Mouse (Mus musculus): ENCODE data around the gene Lrfn3. TPM values are rescaled to one million over a fixed set of nuclear protein-coding genes. Genes with fewer than 3 reads are reported as not detected.

The Lrfn3 gene
- polyA plus RNA-seq, 1 experiment from 2014 or later = 7.3 TPM

DNA sequence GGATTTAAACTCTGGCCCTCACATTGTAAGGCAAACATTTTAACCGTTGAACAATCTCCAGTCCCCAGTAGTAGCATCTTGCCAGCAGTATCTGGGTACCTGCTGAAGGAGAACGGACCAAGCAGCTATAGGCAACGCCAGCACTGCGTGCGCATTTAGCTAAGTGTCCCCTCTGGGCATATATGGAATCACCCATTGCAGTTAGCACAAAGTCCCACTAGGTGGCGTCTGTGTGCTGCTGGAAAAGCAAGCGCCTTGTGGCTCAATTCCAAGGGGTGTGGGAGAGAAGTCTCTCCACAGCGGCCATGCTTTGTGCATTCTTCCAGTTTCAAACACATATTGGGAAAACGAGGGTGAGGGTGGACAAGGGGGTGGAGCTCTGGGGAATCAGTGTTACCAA lies 26.2 kb downstream of the Lrfn3 start:
- Histone ChIP-seq H3K27me3 (peaks cover 48% of the 10 kb centered on the region), H3K4me1 (peaks cover 20% of the 10 kb centered on the region), H3K27ac (no peak overlapping the region), H3K36me3 (replicated peaks) (no peaks in the 10 kb centered on the region), H3K9ac (no peak overlapping the region; the same call in 1 of the 2 replicates), H3K4me3 (replicated peaks) (no peak overlapping the region), H3K4me2 (peak overlapping the region; percentile 11; the same call in 1 of the 2 replicates), H3K9me3 (no peaks in the 10 kb centered on the region)
- 2% methylated on average over 9 of the region's 9 CpGs for WGBS
- ATAC-seq (ENCODE audit: low FRiP score) = peak; percentile 57

GRCm38 (mm10) chr7:30335688-30336087 lies 26.9 kb downstream of the Lrfn3 start:
- no peaks in the 10 kb centered on the region for H3K9me3 ChIP-seq
- H3K4me3 ChIP-seq (replicated peaks) = no peak overlapping the region
- WGBS = 71% methylated on average over 6 of the region's 6 CpGs
- H3K27me3 ChIP-seq = peaks cover 43% of the 10 kb centered on the region
- no peak overlapping the region for H3K4me2 ChIP-seq
- no peak overlapping the region for H3K27ac ChIP-seq
- no peak overlapping the region for H3K9ac ChIP-seq
- H3K4me1 ChIP-seq = peaks cover 23% of the 10 kb centered on the region
- no peak for ATAC-seq (ENCODE audit: low FRiP score)
- no peaks in the 10 kb centered on the region for H3K36me3 ChIP-seq (replicated peaks)

DNA sequence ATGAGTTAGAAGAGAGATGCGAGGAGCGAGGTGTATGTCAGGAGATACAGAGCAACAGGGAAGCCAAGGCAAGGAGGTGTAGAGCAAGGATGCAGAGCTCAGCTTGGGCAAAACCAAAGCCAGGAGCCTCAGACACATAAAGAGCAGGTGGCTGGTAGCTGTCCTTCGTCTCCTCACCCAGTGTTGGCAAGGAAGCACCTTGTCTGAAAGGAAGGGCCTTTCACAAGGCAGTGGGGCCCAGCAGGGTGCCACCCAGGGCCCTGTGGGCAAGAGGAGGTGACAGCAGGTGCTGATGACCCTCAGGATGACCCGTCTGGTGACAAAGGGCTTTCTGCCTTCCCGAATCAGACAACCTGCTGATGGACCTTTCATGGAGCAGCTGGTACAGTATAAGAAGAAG lies 28.0 kb downstream of the Lrfn3 start:
- no peak for ATAC-seq (ENCODE audit: low FRiP score)
- Histone ChIP-seq H3K36me3 (replicated peaks) (no peaks in the 10 kb centered on the region), H3K27ac (no peak overlapping the region), H3K4me1 (peaks cover 23% of the 10 kb centered on the region), H3K9ac (no peak overlapping the region), H3K9me3 (no peaks in the 10 kb centered on the region), H3K4me2 (no peak overlapping the region), H3K27me3 (peaks cover 39% of the 10 kb centered on the region), H3K4me3 (replicated peaks) (no peak overlapping the region)
- 57% methylated on average over 5 of the region's 5 CpGs for WGBS

GRCm38 (mm10) chr7:30333436-30333835 lies 29.1 kb downstream of the Lrfn3 start:
- peaks cover 36% of the 10 kb centered on the region for H3K27me3 ChIP-seq
- no peak; the same call in 1 of the 2 replicates for ATAC-seq (ENCODE audit: low FRiP score)
- peaks cover 23% of the 10 kb centered on the region for H3K4me1 ChIP-seq
- H3K4me3 ChIP-seq (replicated peaks) = no peak overlapping the region
- no peaks in the 10 kb centered on the region for H3K9me3 ChIP-seq
- H3K36me3 ChIP-seq (replicated peaks) = no peaks in the 10 kb centered on the region
- WGBS = 56% methylated on average over 4 of the region's 4 CpGs
- 0 out of 2 replicates have a peak overlapping the region, but pooled peaks have one; percentile 19 for H3K27ac ChIP-seq
- no peak overlapping the region for H3K9ac ChIP-seq
- no peak overlapping the region for H3K4me2 ChIP-seq

- no peak for ATAC-seq (ENCODE audit: low FRiP score)
- Histone ChIP-seq H3K4me1 (peaks cover 23% of the 10 kb centered on the region), H3K9ac (no peak overlapping the region), H3K27me3 (peaks cover 39% of the 10 kb centered on the region), H3K9me3 (no peaks in the 10 kb centered on the region), H3K27ac (no peak overlapping the region), H3K4me3 (replicated peaks) (no peak overlapping the region), H3K36me3 (replicated peaks) (no peaks in the 10 kb centered on the region), H3K4me2 (peak overlapping the region; percentile 34; the same call in 1 of the 2 replicates)
- WGBS = 68% methylated on average over 18 of the region's 18 CpGs
These were observed 29.8 kb downstream of the Lrfn3 start for GRCm38 (mm10) chr7:30332622-30333259.

GRCm38 (mm10) chr7:30331887-30332286 lies 30.7 kb downstream of the Lrfn3 start:
- Histone ChIP-seq H3K27me3 (peaks cover 43% of the 10 kb centered on the region), H3K9me3 (no peaks in the 10 kb centered on the region), H3K36me3 (replicated peaks) (no peaks in the 10 kb centered on the region), H3K4me1 (peaks cover 23% of the 10 kb centered on the region), H3K4me2 (peak overlapping the region; percentile 34), H3K4me3 (replicated peaks) (no peak overlapping the region), H3K9ac (no peak overlapping the region), H3K27ac (no peak overlapping the region)
- peak; percentile 92 for ATAC-seq (ENCODE audit: low FRiP score)
- WGBS = 5% methylated on average over 13 of the region's 13 CpGs

GRCm38 (mm10) chr7:30328379-30328778 lies 34.2 kb downstream of the Lrfn3 start:
- peaks cover 4% of the 10 kb centered on the region; the same call in 1 of the 2 replicates for H3K9me3 ChIP-seq
- H3K4me3 ChIP-seq (replicated peaks) = no peak overlapping the region
- H3K36me3 ChIP-seq (replicated peaks) = no peaks in the 10 kb centered on the region
- WGBS = 55% methylated on average over 10 of the region's 10 CpGs
- H3K9ac ChIP-seq = no peak overlapping the region
- no peak for ATAC-seq (ENCODE audit: low FRiP score)
- no peak overlapping the region for H3K27ac ChIP-seq
- H3K4me2 ChIP-seq = no peak overlapping the region
- H3K4me1 ChIP-seq = peaks cover 16% of the 10 kb centered on the region
- peaks cover 21% of the 10 kb centered on the region for H3K27me3 ChIP-seq

- Histone ChIP-seq H3K36me3 (replicated peaks) (no peaks in the 10 kb centered on the region), H3K9me3 (peaks cover 4% of the 10 kb centered on the region; the same call in 1 of the 2 replicates), H3K4me2 (no peak overlapping the region), H3K27ac (no peak overlapping the region), H3K4me3 (replicated peaks) (no peak overlapping the region), H3K4me1 (peaks cover 15% of the 10 kb centered on the region), H3K27me3 (peaks cover 14% of the 10 kb centered on the region; the same call in 1 of the 2 replicates), H3K9ac (no peak overlapping the region)
- no peak for ATAC-seq (ENCODE audit: low FRiP score)
- WGBS = 70% methylated on average over 15 of the region's 15 CpGs
These were observed 35.4 kb downstream of the Lrfn3 start for GRCm38 (mm10) chr7:30327140-30327539.

- Histone ChIP-seq H3K27ac (no peak overlapping the region), H3K9me3 (peaks cover 4% of the 10 kb centered on the region; the same call in 1 of the 2 replicates), H3K4me1 (peaks cover 10% of the 10 kb centered on the region), H3K27me3 (peaks cover 14% of the 10 kb centered on the region; the same call in 1 of the 2 replicates), H3K4me2 (no peak overlapping the region), H3K4me3 (replicated peaks) (no peak overlapping the region), H3K36me3 (replicated peaks) (no peaks in the 10 kb centered on the region), H3K9ac (no peak overlapping the region)
- ATAC-seq (ENCODE audit: low FRiP score) = no peak
These were observed 36.1 kb downstream of the Lrfn3 start for GRCm38 (mm10) chr7:30326427-30326826.

- 47% methylated on average over 2 of the region's 2 CpGs for WGBS
These were observed 37.2 kb downstream of the Lrfn3 start for GRCm38 (mm10) chr7:30325364-30325763.

DNA sequence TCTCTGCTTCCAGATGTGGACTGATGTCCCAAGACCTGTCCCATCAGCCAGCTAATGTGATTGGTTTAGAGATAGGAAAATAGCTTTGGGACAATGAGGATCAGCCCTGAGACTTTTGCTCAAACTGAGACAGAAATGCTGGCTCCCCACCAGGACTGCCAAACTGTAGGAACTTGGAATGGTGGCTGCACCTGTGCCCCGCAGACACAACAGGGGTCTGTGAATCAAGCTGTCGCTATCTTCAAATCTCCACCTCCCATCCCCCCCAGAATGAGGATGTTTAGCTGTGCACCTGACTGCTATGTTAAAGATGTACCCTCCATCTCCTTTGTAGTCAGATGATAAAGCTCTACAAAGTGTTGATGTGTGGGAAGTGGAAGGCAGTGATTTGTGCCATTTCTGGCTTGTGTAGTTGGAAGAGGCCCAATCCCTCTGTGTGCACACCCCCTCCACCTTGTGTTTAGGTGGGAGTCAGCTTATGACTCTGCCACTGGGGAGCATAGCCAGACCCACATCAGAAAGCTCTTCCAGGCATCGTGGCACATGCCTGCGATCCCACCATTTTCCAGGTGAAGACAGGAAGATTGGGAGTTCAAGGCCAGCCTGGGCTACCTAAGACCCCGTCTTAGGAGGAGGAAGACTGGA lies 38.1 kb downstream of the Lrfn3 start:
- H3K9ac ChIP-seq = no peak overlapping the region
- peaks cover 14% of the 10 kb centered on the region; the same call in 1 of the 2 replicates for H3K27me3 ChIP-seq
- H3K4me2 ChIP-seq = no peak overlapping the region
- peaks cover 17% of the 10 kb centered on the region for H3K4me1 ChIP-seq
- no peak for ATAC-seq (ENCODE audit: low FRiP score)
- 86% methylated on average over 5 of the region's 5 CpGs for WGBS
- H3K4me3 ChIP-seq (replicated peaks) = no peak overlapping the region
- no peak overlapping the region for H3K27ac ChIP-seq
- H3K36me3 ChIP-seq (replicated peaks) = no peaks in the 10 kb centered on the region
- H3K9me3 ChIP-seq = peaks cover 4% of the 10 kb centered on the region; the same call in 1 of the 2 replicates

More at GRCm38 (mm10) chr7:30325364-30325763, 37.2 kb downstream of the Lrfn3 start:
- Histone ChIP-seq H3K27me3 (peaks cover 14% of the 10 kb centered on the region; the same call in 1 of the 2 replicates), H3K4me1 (peaks cover 17% of the 10 kb centered on the region), H3K4me3 (replicated peaks) (no peak overlapping the region), H3K36me3 (replicated peaks) (no peaks in the 10 kb centered on the region), H3K27ac (no peak overlapping the region), H3K4me2 (no peak overlapping the region), H3K9ac (no peak overlapping the region), H3K9me3 (peaks cover 4% of the 10 kb centered on the region; the same call in 1 of the 2 replicates)
- ATAC-seq (ENCODE audit: low FRiP score) = no peak

DNA sequence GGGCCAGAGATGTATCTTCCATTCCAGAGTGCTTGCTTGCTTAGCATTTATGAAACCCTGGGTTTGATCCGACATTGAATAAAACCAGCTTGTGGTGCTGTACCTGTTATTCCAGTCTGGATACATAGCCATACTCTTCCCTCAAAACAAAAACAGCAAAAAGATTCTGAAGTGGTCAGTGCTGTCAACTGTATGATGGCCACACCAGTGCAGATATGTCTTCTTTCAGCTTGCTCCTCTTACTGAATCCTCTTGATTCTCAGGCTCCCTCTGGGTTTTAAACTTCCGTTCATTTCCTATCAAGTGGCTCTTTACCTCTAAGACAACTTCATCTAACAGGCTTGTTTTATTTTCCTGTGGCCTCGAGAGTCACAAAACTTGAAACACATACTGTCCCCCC lies 38.8 kb downstream of the Lrfn3 start, which contains the start of gene Sdhaf1:
Sdhaf1 (minus strand) TSS at position 101 of the 400 bp plus-strand sequence.
- peak within 1 kb of the TSS; percentile 83 for H3K9ac ChIP-seq
- H3K27ac ChIP-seq = peak within 1 kb of the TSS; percentile 85; the same call in 1 of the 2 replicates
- H3K27me3 ChIP-seq = peaks cover 14% of the 10 kb centered on the region; the same call in 1 of the 2 replicates
- H3K36me3 ChIP-seq (replicated peaks) = no peaks in the 10 kb centered on the region
- ATAC-seq (ENCODE audit: low FRiP score) = no peak
- peaks cover 4% of the 10 kb centered on the region; the same call in 1 of the 2 replicates for H3K9me3 ChIP-seq
- H3K4me3 ChIP-seq (replicated peaks) = peak within 1 kb of the TSS; percentile 78
- peak within 1 kb of the TSS; percentile 89 for H3K4me2 ChIP-seq
- 80% methylated on average over 3 of the region's 3 CpGs for WGBS
- H3K4me1 ChIP-seq = peaks cover 17% of the 10 kb centered on the region
